Mouse (Mus musculus): Measurements from ENCODE around the gene Ccdc190. TPM values are rescaled to one million over a fixed set of nuclear protein-coding genes. Genes with fewer than 3 reads are reported as not detected.

Ccdc190 gene
- 0.35 and 0.44 TPM in 2 replicates for polyA plus RNA-seq (2015; fragmentation: Nextera tagmentation; extraction: Ambion mirVana)

DNA sequence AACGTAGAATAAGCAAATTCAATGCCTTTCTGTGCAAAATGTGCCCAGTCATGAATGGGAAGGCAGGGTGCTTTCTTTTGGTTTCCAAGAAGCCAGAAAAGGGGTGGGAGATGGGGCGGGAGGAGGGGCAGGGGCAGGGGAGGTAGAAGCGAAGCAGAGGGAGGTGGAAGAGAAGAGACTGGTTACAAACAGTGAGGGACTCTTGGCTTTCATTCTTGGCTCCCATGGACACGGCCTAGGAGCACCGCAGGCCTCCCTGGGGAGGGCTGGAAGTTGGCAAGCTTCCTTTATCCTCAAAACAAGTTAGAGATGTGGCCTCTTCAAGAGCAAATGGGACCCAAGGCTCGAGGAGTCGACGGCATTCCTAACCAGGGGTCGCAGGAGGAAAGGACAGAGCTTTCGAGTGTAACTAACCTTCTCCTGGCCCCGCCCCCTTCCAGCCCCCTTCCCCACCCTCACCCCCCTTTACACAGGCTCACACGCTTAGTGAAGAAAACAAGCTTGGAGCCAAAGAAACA lies at the start of gene Ccdc190:
Gene Ccdc190, plus strand, starts transcription at position 195 of the 518 bp plus-strand sequence.
- no peaks in the 10 kb centered on the region for H3K27me3 ChIP-seq (ENCODE audit: control insufficient read depth, insufficient read depth, low read depth, low read length)
- 16% methylated on average over 12 of the region's 12 CpGs for WGBS
- no peak within 1 kb of the TSS for H3K9ac ChIP-seq (ENCODE audit: low read length)
- peak within 1 kb of the TSS; percentile 22; the same call in 1 of the 2 replicates for H3K4me2 ChIP-seq (ENCODE audit: low read depth, low read length)
- H3K4me3 ChIP-seq (ENCODE audit: low read length): no peak within 1 kb of the TSS
- H3K9me3 ChIP-seq (ENCODE audit: control insufficient read depth, low read length): no peaks in the 10 kb centered on the region
- no peaks in the 10 kb centered on the region for H3K36me3 ChIP-seq (ENCODE audit: control insufficient read depth, insufficient read depth, low read length)
- peak; percentile 73 for ATAC-seq (ENCODE audit: low read depth)
- no peak within 1 kb of the TSS for H3K27ac ChIP-seq (ENCODE audit: low read length)
- H3K4me1 ChIP-seq (replicated peaks; ENCODE audit: control insufficient read depth, insufficient read depth, low read length): peaks cover 2% of the 10 kb centered on the region; the same call in 1 of the 2 replicates

DNA sequence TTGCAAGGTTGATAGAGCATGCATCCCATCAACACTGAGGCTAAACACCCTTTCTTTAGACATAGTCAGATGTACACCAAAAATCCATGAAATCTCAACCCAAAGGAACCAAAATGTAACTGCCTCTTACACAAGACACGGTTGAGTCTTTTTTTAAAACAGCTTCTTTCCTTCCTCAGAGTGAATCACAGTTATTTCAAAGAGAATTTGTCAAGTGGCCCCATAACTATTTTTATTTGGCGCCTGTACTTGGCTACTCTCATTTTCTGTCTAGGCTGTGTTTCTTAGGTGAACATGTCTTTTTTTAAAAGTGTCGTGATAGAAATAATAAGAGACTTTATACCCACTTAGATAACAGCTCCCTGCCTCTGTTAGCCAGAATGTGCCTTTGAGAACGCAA lies 49.4 kb upstream of the Ccdc190 start:
- no peaks in the 10 kb centered on the region for H3K4me1 ChIP-seq (replicated peaks; ENCODE audit: control insufficient read depth, insufficient read depth, low read length)
- WGBS: 76% methylated on average over 4 of the region's 4 CpGs
- H3K9me3 ChIP-seq (ENCODE audit: control insufficient read depth, low read length): no peaks in the 10 kb centered on the region
- no peak overlapping the region for H3K4me2 ChIP-seq (ENCODE audit: low read depth, low read length)
- H3K4me3 ChIP-seq (ENCODE audit: low read length): no peak overlapping the region
- H3K27me3 ChIP-seq (ENCODE audit: control insufficient read depth, insufficient read depth, low read depth, low read length): no peaks in the 10 kb centered on the region
- no peak overlapping the region for H3K27ac ChIP-seq (ENCODE audit: low read length)
- no peak overlapping the region for H3K9ac ChIP-seq (ENCODE audit: low read length)
- H3K36me3 ChIP-seq (ENCODE audit: control insufficient read depth, insufficient read depth, low read length): no peaks in the 10 kb centered on the region
- no peak for ATAC-seq (ENCODE audit: low read depth)

DNA sequence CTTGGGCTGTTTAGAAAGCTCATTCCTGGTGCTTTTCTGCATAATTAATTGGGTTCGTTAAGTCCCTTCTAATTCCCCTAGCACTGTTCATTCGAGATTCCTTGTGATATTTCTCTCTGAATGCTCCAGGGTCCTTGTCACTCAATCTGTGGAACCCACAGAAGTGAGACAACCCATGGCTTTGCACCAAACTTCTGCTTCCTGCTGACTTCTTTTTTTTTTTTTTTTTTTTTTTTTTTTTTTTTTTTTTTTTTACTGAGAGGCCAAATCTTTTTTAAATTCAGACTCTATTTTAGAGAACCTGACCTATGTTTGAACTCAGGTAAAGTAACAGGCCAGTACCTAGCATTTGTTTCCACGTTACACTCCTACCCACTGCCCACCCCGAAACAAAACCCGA lies 48.3 kb upstream of the Ccdc190 start:
- no peak overlapping the region for H3K9ac ChIP-seq (ENCODE audit: low read length)
- H3K4me1 ChIP-seq (replicated peaks; ENCODE audit: control insufficient read depth, insufficient read depth, low read length): no peaks in the 10 kb centered on the region
- 81% methylated on average over 5 of the region's 5 CpGs for WGBS
- no peak overlapping the region for H3K4me3 ChIP-seq (ENCODE audit: low read length)
- H3K4me2 ChIP-seq (ENCODE audit: low read depth, low read length): no peak overlapping the region
- no peaks in the 10 kb centered on the region for H3K9me3 ChIP-seq (ENCODE audit: control insufficient read depth, low read length)
- no peaks in the 10 kb centered on the region for H3K27me3 ChIP-seq (ENCODE audit: control insufficient read depth, insufficient read depth, low read depth, low read length)
- H3K27ac ChIP-seq (ENCODE audit: low read length): no peak overlapping the region
- ATAC-seq (ENCODE audit: low read depth): no peak
- no peaks in the 10 kb centered on the region for H3K36me3 ChIP-seq (ENCODE audit: control insufficient read depth, insufficient read depth, low read length)

DNA sequence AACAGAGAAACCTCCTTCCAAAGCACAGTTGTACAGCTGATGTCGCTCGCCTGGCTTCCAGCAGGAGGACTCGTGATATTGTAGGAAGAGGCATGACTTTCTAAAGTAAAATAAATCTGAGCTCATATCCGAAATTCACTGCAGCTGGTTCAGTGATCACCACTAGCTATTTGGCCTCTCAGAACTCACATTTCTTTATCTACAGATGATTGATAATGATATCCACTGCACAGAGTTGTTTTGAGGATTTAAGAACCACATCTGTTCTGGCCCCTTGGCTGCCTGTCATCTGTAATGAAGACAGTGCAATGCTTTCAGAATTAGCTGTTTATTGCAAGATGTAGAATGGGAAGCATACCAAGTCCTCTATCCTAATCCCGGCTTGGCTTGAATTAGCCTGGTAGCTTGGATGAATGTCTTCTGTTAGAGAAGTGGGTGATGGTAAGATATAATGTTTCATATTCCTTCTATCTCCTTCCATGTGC lies 45.3 kb upstream of the Ccdc190 start:
- Histone ChIP-seq H3K4me2 (ENCODE audit: low read depth, low read length) (no peak overlapping the region), H3K4me3 (ENCODE audit: low read length) (no peak overlapping the region), H3K27ac (ENCODE audit: low read length) (no peak overlapping the region), H3K36me3 (ENCODE audit: control insufficient read depth, insufficient read depth, low read length) (no peaks in the 10 kb centered on the region), H3K9me3 (ENCODE audit: control insufficient read depth, low read length) (no peaks in the 10 kb centered on the region), H3K4me1 (replicated peaks; ENCODE audit: control insufficient read depth, insufficient read depth, low read length) (no peaks in the 10 kb centered on the region), H3K9ac (ENCODE audit: low read length) (no peak overlapping the region), H3K27me3 (ENCODE audit: control insufficient read depth, insufficient read depth, low read depth, low read length) (no peaks in the 10 kb centered on the region)
- WGBS: 50% methylated on average over 5 of the region's 5 CpGs
- ATAC-seq (ENCODE audit: low read depth): peak; percentile 78

DNA sequence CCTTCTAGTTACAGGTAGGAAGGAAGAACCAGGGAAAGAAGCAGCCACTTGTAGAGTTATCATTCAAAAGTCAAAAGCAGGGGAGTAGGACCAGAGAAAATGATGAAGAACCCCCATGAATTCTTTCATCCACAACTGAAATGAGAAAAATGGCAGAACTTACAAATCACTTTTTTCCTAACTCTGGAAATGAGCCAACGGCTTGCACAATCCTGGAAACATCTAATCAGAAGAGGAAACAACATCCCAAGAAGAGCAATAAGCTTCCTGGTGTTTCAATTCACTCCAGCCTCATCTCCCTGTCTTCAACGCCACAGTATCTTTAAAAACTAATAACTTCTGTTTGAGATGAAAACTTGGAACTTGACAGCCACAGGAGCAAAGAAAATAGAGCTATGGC lies 39.2 kb upstream of the Ccdc190 start:
- no peak for ATAC-seq (ENCODE audit: low read depth)
- Histone ChIP-seq H3K36me3 (ENCODE audit: control insufficient read depth, insufficient read depth, low read length) (no peaks in the 10 kb centered on the region), H3K9me3 (ENCODE audit: control insufficient read depth, low read length) (peaks cover 4% of the 10 kb centered on the region; the same call in 1 of the 2 replicates), H3K4me1 (replicated peaks; ENCODE audit: control insufficient read depth, insufficient read depth, low read length) (no peaks in the 10 kb centered on the region), H3K27ac (ENCODE audit: low read length) (no peak overlapping the region), H3K27me3 (ENCODE audit: control insufficient read depth, insufficient read depth, low read depth, low read length) (no peaks in the 10 kb centered on the region), H3K4me2 (ENCODE audit: low read depth, low read length) (no peak overlapping the region), H3K4me3 (ENCODE audit: low read length) (no peak overlapping the region), H3K9ac (ENCODE audit: low read length) (no peak overlapping the region)
- WGBS: 64% methylated on average over 2 of the region's 2 CpGs

DNA sequence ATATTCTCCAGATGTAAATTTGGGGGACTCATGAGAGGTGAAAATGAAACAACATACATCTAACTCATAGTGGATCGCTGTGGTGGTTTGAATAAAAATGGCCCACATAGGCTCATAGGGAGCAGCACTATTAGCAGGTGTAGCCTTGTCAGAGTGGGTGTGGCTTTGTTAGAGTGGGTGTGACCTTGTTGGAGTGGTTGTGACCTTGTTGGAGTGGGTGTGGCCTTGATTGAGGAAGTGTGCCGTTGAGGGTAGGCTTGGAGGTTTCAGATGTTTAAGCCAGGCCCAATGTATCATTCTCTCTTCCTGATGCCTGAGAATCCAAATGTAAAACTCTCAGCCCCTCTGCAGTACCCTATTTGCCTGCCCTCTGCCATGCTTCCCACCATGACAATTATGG lies 34.5 kb upstream of the Ccdc190 start:
- H3K4me3 ChIP-seq (ENCODE audit: low read length): no peak overlapping the region
- no peak overlapping the region for H3K27ac ChIP-seq (ENCODE audit: low read length)
- peaks cover 4% of the 10 kb centered on the region; the same call in 1 of the 2 replicates for H3K9me3 ChIP-seq (ENCODE audit: control insufficient read depth, low read length)
- H3K4me1 ChIP-seq (replicated peaks; ENCODE audit: control insufficient read depth, insufficient read depth, low read length): no peaks in the 10 kb centered on the region
- no peak for ATAC-seq (ENCODE audit: low read depth)
- H3K36me3 ChIP-seq (ENCODE audit: control insufficient read depth, insufficient read depth, low read length): no peaks in the 10 kb centered on the region
- no peak overlapping the region for H3K9ac ChIP-seq (ENCODE audit: low read length)
- 75% methylated on average over 2 of the region's 2 CpGs for WGBS
- no peaks in the 10 kb centered on the region for H3K27me3 ChIP-seq (ENCODE audit: control insufficient read depth, insufficient read depth, low read depth, low read length)
- H3K4me2 ChIP-seq (ENCODE audit: low read depth, low read length): no peak overlapping the region

DNA sequence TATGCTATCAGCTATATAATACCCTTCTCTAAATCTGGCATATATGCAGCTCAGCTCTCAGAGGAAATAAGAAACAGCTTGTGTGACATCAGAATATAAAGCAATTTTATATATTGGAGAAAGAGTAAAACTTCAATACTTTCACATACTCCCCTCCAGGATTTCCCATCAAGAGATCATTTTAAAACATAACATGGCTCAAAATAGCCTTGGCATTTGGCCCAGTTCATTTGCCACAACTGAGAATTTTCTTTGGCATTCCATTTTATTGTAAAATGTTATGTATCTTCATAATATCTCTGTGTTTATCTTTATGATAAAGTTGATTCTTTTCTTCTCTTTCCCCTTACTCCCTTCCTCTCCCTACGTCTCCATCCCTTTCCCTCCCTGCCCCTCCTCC lies 32.8 kb upstream of the Ccdc190 start:
- no peaks in the 10 kb centered on the region for H3K4me1 ChIP-seq (replicated peaks; ENCODE audit: control insufficient read depth, insufficient read depth, low read length)
- H3K36me3 ChIP-seq (ENCODE audit: control insufficient read depth, insufficient read depth, low read length): no peaks in the 10 kb centered on the region
- H3K4me3 ChIP-seq (ENCODE audit: low read length): no peak overlapping the region
- H3K27ac ChIP-seq (ENCODE audit: low read length): no peak overlapping the region
- ATAC-seq (ENCODE audit: low read depth): no peak
- peaks cover under 1% of the 10 kb centered on the region; the same call in 1 of the 2 replicates for H3K9me3 ChIP-seq (ENCODE audit: control insufficient read depth, low read length)
- H3K27me3 ChIP-seq (ENCODE audit: control insufficient read depth, insufficient read depth, low read depth, low read length): no peaks in the 10 kb centered on the region
- WGBS: 18% methylated on average over 1 of the region's 1 CpGs
- no peak overlapping the region for H3K9ac ChIP-seq (ENCODE audit: low read length)
- no peak overlapping the region for H3K4me2 ChIP-seq (ENCODE audit: low read depth, low read length)

DNA sequence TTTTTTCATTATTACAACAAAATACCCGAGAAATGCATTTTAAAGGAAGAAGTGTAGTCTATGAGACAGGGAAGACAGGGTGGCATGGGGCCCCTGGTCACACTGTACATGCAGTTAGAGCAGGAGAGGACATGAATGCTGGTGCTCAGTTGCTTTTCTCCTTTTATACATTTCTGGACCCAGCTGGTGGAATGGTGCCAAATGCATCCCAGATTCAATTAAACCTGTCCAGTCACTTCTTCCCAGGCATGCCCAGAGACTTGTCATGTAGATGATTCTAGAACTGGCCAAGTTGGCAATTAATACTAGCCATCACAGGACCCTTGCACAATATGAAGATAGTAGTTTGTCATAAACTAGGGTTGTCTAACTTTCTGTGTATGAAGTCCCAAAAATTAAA lies 30.5 kb upstream of the Ccdc190 start:
- WGBS: 51% methylated on average over 1 of the region's 1 CpGs
- no peak for ATAC-seq (ENCODE audit: low read depth)
- no peaks in the 10 kb centered on the region for H3K4me1 ChIP-seq (replicated peaks; ENCODE audit: control insufficient read depth, insufficient read depth, low read length)
- H3K9me3 ChIP-seq (ENCODE audit: control insufficient read depth, low read length): no peaks in the 10 kb centered on the region
- no peaks in the 10 kb centered on the region for H3K36me3 ChIP-seq (ENCODE audit: control insufficient read depth, insufficient read depth, low read length)
- H3K9ac ChIP-seq (ENCODE audit: low read length): no peak overlapping the region
- no peaks in the 10 kb centered on the region for H3K27me3 ChIP-seq (ENCODE audit: control insufficient read depth, insufficient read depth, low read depth, low read length)
- H3K4me2 ChIP-seq (ENCODE audit: low read depth, low read length): no peak overlapping the region
- no peak overlapping the region for H3K4me3 ChIP-seq (ENCODE audit: low read length)
- no peak overlapping the region for H3K27ac ChIP-seq (ENCODE audit: low read length)

DNA sequence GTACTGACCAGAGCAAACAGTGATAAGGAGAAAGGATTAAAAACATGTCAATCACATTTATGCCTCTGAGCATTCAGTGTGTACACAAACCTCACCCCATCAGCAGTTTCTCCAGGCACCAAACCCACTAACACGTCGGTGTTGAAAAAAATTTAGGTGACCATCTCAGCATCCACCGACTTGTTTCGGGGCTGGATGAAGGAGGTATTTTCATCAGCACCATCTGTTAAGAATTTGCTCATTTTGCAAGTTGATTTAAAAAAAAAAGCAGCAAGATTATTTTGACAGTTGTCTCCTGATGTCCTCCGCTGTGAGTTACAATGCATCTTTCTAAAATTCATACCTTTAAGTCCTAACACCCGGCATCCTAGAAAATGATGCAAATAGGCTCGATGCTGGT lies 29.8 kb upstream of the Ccdc190 start:
- no peak overlapping the region for H3K27ac ChIP-seq (ENCODE audit: low read length)
- no peak overlapping the region for H3K4me2 ChIP-seq (ENCODE audit: low read depth, low read length)
- no peaks in the 10 kb centered on the region for H3K27me3 ChIP-seq (ENCODE audit: control insufficient read depth, insufficient read depth, low read depth, low read length)
- H3K36me3 ChIP-seq (ENCODE audit: control insufficient read depth, insufficient read depth, low read length): no peaks in the 10 kb centered on the region
- H3K9ac ChIP-seq (ENCODE audit: low read length): no peak overlapping the region
- no peak for ATAC-seq (ENCODE audit: low read depth)
- no peaks in the 10 kb centered on the region for H3K9me3 ChIP-seq (ENCODE audit: control insufficient read depth, low read length)
- H3K4me3 ChIP-seq (ENCODE audit: low read length): no peak overlapping the region
- 63% methylated on average over 7 of the region's 7 CpGs for WGBS
- H3K4me1 ChIP-seq (replicated peaks; ENCODE audit: control insufficient read depth, insufficient read depth, low read length): no peaks in the 10 kb centered on the region

Measured in lung, embryonic 16.5 days (tissue).